Comparison of ENCODE assay signal across 13 mouse cellular contexts in genomic region chr5:124077856-124078460, GRCm38 (mm10). TPM values are rescaled to one million over a fixed set of nuclear protein-coding genes. Genes with fewer than 3 reads are reported as not detected.
DNase-seq lines count a peak whose midpoint lies in the region; ATAC-seq and TF ChIP-seq lines count a peak whose summit lies in the region.
"Had no signal": no experiment of that assay in that cellular context is flagged by ENCODE, and none has a peak within 500 bp of the region (broad histone marks: within the 10 kb centered on the region; RNA-seq: fewer than 3 reads in every experiment).

No protein-coding gene starts in this region.

- TF ChIP-seq POLR2A in small intestine, adult 2 months (IDR thresholded peaks at IDR 0.05; ENCODE audit: low read depth, low read length), result no peak

- H3K9me3 ChIP-seq in liver, embryonic 12.5 days (replicated peaks), result no peaks in the 10 kb centered on the region
- H3K9me3 ChIP-seq in liver, postnatal 0 days (ENCODE audit: low read length), result no peaks in the 10 kb centered on the region
- H3K9me3 ChIP-seq in embryonic facial prominence, embryonic 14.5 days (ENCODE audit: control insufficient read depth, low read length), result no peaks in the 10 kb centered on the region
- no peaks in the 10 kb centered on the region for H3K9me3 ChIP-seq in forebrain, postnatal 0 days (ENCODE audit: low read length)
- no peaks in the 10 kb centered on the region for H3K9me3 ChIP-seq in kidney, embryonic 14.5 days (ENCODE audit: control insufficient read depth, low read length)
- H3K9me3 ChIP-seq: heart, embryonic 15.5 days; lung, embryonic 15.5 days; midbrain, embryonic 12.5 days had no signal

- no peaks in the 10 kb centered on the region for H3K27me3 ChIP-seq in liver, embryonic 12.5 days (replicated peaks)
- no peaks in the 10 kb centered on the region for H3K27me3 ChIP-seq in liver, postnatal 0 days (ENCODE audit: insufficient read depth, low read length)
- no peaks in the 10 kb centered on the region for H3K27me3 ChIP-seq in embryonic facial prominence, embryonic 14.5 days (replicated peaks; ENCODE audit: control insufficient read depth, insufficient read depth, low read length)
- no peaks in the 10 kb centered on the region for H3K27me3 ChIP-seq in forebrain, postnatal 0 days (ENCODE audit: insufficient read depth, low read length)
- H3K27me3 ChIP-seq in small intestine, adult 2 months (ENCODE audit: control insufficient read depth, insufficient read depth, low read length), result no peaks in the 10 kb centered on the region
- no peaks in the 10 kb centered on the region for H3K27me3 ChIP-seq in kidney, embryonic 14.5 days (ENCODE audit: control insufficient read depth, insufficient read depth, low read length)
- H3K27me3 ChIP-seq: heart, embryonic 15.5 days; lung, embryonic 15.5 days; midbrain, embryonic 12.5 days had no signal

- 0 out of 2 replicates have a peak overlapping the region, but pooled peaks have one; percentile 3 for H3K27ac ChIP-seq in liver, embryonic 12.5 days
- H3K27ac ChIP-seq in liver, postnatal 0 days (ENCODE audit: low read depth), result no peak overlapping the region
- H3K27ac ChIP-seq in embryonic facial prominence, embryonic 14.5 days (replicated peaks; ENCODE audit: low read depth, low read length), result peak overlapping the region; percentile 65; the same call in 1 of the 2 replicates
- H3K27ac ChIP-seq in forebrain, postnatal 0 days (ENCODE audit: low read depth, low read length), result peak overlapping the region; percentile 75
- peak overlapping the region; percentile 18; the same call in 1 of the 2 replicates for H3K27ac ChIP-seq in small intestine, adult 2 months (ENCODE audit: insufficient read depth, low read depth, low read length)
- no peak overlapping the region for H3K27ac ChIP-seq in kidney, embryonic 14.5 days (ENCODE audit: low read depth, low read length)
- H3K27ac ChIP-seq: kidney, postnatal 0 days had no signal

- no peak for TF ChIP-seq EP300 in liver, postnatal 0 days (IDR thresholded peaks at IDR 0.05; ENCODE audit: low read depth)

- no peak overlapping the region for H3K4me3 ChIP-seq in liver, embryonic 12.5 days
- no peak overlapping the region for H3K4me3 ChIP-seq in liver, postnatal 0 days (ENCODE audit: low read depth, low read length)
- no peak overlapping the region for H3K4me3 ChIP-seq in embryonic facial prominence, embryonic 14.5 days (ENCODE audit: low read depth, low read length)
- H3K4me3 ChIP-seq in forebrain, postnatal 0 days (ENCODE audit: low read depth, low read length), result no peak overlapping the region
- H3K4me3 ChIP-seq in small intestine, adult 2 months (ENCODE audit: low read depth, low read length), result no peak overlapping the region
- no peak overlapping the region for H3K4me3 ChIP-seq in kidney, embryonic 14.5 days (ENCODE audit: low read length)
- H3K4me3 ChIP-seq: heart, embryonic 15.5 days; lung, embryonic 15.5 days; midbrain, embryonic 12.5 days had no signal

- ATAC-seq in liver, embryonic 12.5 days, result no peak
- no peak for ATAC-seq in liver, postnatal 0 days
- ATAC-seq in embryonic facial prominence, embryonic 14.5 days (ENCODE audit: low read depth), result no peak
- no peak for ATAC-seq in forebrain, postnatal 0 days
- no peak for ATAC-seq in kidney, embryonic 14.5 days (ENCODE audit: low FRiP score, low TSS enrichment)

- H3K4me1 ChIP-seq in liver, embryonic 12.5 days, result peaks cover 78% of the 10 kb centered on the region
- peaks cover 30% of the 10 kb centered on the region for H3K4me1 ChIP-seq in liver, postnatal 0 days (ENCODE audit: insufficient read depth)
- H3K4me1 ChIP-seq in embryonic facial prominence, embryonic 14.5 days (ENCODE audit: control insufficient read depth, insufficient read depth, low read length), result peaks cover 5% of the 10 kb centered on the region; the same call in 1 of the 2 replicates
- H3K4me1 ChIP-seq in forebrain, postnatal 0 days (ENCODE audit: insufficient read depth), result peaks cover 9% of the 10 kb centered on the region; the same call in 1 of the 2 replicates
- H3K4me1 ChIP-seq in small intestine, adult 2 months (ENCODE audit: control insufficient read depth, insufficient read depth, insufficient read length, low read length), result peaks cover 38% of the 10 kb centered on the region
- peaks cover 29% of the 10 kb centered on the region; the same call in 1 of the 2 replicates for H3K4me1 ChIP-seq in kidney, embryonic 14.5 days (ENCODE audit: control insufficient read depth, insufficient read depth, low read length)

- DNase-seq in liver, postnatal 0 days, result no peak
- no peak for DNase-seq in embryonic facial prominence, embryonic 14.5 days (ENCODE audit: low spot score)
- peak; percentile 13 for DNase-seq in forebrain, postnatal 0 days
- no peak for DNase-seq in kidney, postnatal 10 days
- DNase-seq in layer of hippocampus, adult 18-20 months (ENCODE audit: low spot score in 2 of 2), result no peak
- DNase-seq: gastrocnemius, postnatal 14 days had no signal

- no peak overlapping the region for H3K9ac ChIP-seq in liver, embryonic 12.5 days
- H3K9ac ChIP-seq in liver, postnatal 0 days (replicated peaks), result no peak overlapping the region
- H3K9ac ChIP-seq in embryonic facial prominence, embryonic 14.5 days (ENCODE audit: low read depth, low read length), result no peak overlapping the region
- H3K9ac ChIP-seq in forebrain, postnatal 0 days, result 0 out of 2 replicates have a peak overlapping the region, but pooled peaks have one; percentile 22
- H3K9ac ChIP-seq in kidney, embryonic 14.5 days (ENCODE audit: low read depth, low read length), result no peak overlapping the region
- H3K9ac ChIP-seq: heart, embryonic 15.5 days; lung, embryonic 15.5 days; midbrain, embryonic 12.5 days had no signal

- no peak overlapping the region for H3K4me2 ChIP-seq in liver, embryonic 12.5 days
- no peak overlapping the region for H3K4me2 ChIP-seq in liver, postnatal 0 days (ENCODE audit: low read depth, low read length)
- no peak overlapping the region for H3K4me2 ChIP-seq in embryonic facial prominence, embryonic 14.5 days (ENCODE audit: low read depth, low read length)
- H3K4me2 ChIP-seq in forebrain, postnatal 0 days (ENCODE audit: low read depth), result 0 out of 2 replicates have a peak overlapping the region, but pooled peaks have one; percentile 6
- H3K4me2 ChIP-seq in kidney, embryonic 14.5 days (replicated peaks; ENCODE audit: low read depth, low read length), result no peak overlapping the region
- H3K4me2 ChIP-seq: heart, embryonic 15.5 days; lung, embryonic 15.5 days; midbrain, embryonic 12.5 days had no signal

- H3K36me3 ChIP-seq in liver, embryonic 12.5 days, result no peaks in the 10 kb centered on the region
- H3K36me3 ChIP-seq in liver, postnatal 0 days (replicated peaks; ENCODE audit: insufficient read depth, low read length), result no peaks in the 10 kb centered on the region
- no peaks in the 10 kb centered on the region for H3K36me3 ChIP-seq in embryonic facial prominence, embryonic 14.5 days (ENCODE audit: control insufficient read depth, insufficient read depth, low read length)
- no peaks in the 10 kb centered on the region; the same call in 1 of the 2 replicates for H3K36me3 ChIP-seq in forebrain, postnatal 0 days (ENCODE audit: insufficient read depth)
- no peaks in the 10 kb centered on the region for H3K36me3 ChIP-seq in small intestine, adult 2 months (ENCODE audit: control insufficient read depth, insufficient read depth, low read length)
- H3K36me3 ChIP-seq in kidney, embryonic 14.5 days (ENCODE audit: control insufficient read depth, insufficient read depth, low read length), result no peaks in the 10 kb centered on the region
- H3K36me3 ChIP-seq: heart, embryonic 15.5 days; lung, embryonic 15.5 days; midbrain, embryonic 12.5 days had no signal

- no peak for TF ChIP-seq CTCF in liver, postnatal 0 days (IDR thresholded peaks at IDR 0.05; ENCODE audit: low read depth)
- TF ChIP-seq CTCF in forebrain, postnatal 0 days (IDR thresholded peaks at IDR 0.05; ENCODE audit: low read depth), result no peak
- no peak for TF ChIP-seq CTCF in small intestine, adult 2 months (IDR thresholded peaks at IDR 0.05; ENCODE audit: extremely low read depth, insufficient read length, insufficient replicate concordance, low read depth, low read length)

- 62% methylated on average over 6 of the region's 6 CpGs for WGBS in liver, embryonic 12.5 days (ENCODE audit: insufficient replicate concordance)
- WGBS in liver, postnatal 0 days (ENCODE audit: insufficient replicate concordance), result 66% methylated on average over 6 of the region's 6 CpGs
- WGBS in embryonic facial prominence, embryonic 14.5 days, result 56% methylated on average over 5 of the region's 6 CpGs
- 45% methylated on average over 6 of the region's 6 CpGs for WGBS in forebrain, postnatal 0 days
- 69% methylated on average over 6 of the region's 6 CpGs for WGBS in small intestine, adult 2 months
- 70% methylated on average over 6 of the region's 6 CpGs for WGBS in kidney, embryonic 14.5 days

RNA-seq across cellular contexts. Expression of gene Abcb9, which starts 17.6 kb away (rescaled TPM):
- polyA plus RNA-seq in liver, embryonic 12.5 days (2016; fragmentation: Nextera tagmentation; extraction: Ambion mirVana), result 5.0 and 5.6 TPM in 2 replicates
- polyA plus RNA-seq in liver, postnatal 0 days (2015; fragmentation: Nextera tagmentation; extraction: Ambion mirVana), result 3.7 and 3.8 TPM in 2 replicates
- polyA plus RNA-seq in embryonic facial prominence, embryonic 14.5 days (2014; fragmentation: Nextera tagmentation; extraction: Ambion mirVana), result 2.1 and 2.3 TPM in 2 replicates
- 24.9 and 25.0 TPM in 2 replicates for total RNA-seq in forebrain, postnatal 0 days (2014; rRNA removed)
- polyA plus RNA-seq in forebrain, postnatal 0 days (2015; fragmentation: Nextera tagmentation; extraction: Ambion mirVana), result 13.9 and 19.7 TPM in 2 replicates
- polyA plus RNA-seq in small intestine, adult 2 months (2012; rRNA removed), result 11.9 and 21.2 TPM in 2 replicates
- polyA plus RNA-seq in kidney, embryonic 14.5 days (2014; fragmentation: Nextera tagmentation; extraction: Ambion mirVana), result 0.44 and 0.97 TPM in 2 replicates
- total RNA-seq in layer of hippocampus, adult 18-20 months (2021), result 10 to 100 TPM; 30.6 to 33.4 TPM

RNA-seq across cellular contexts. Expression of gene Ogfod2, which starts 34.1 kb away (rescaled TPM):
- polyA plus RNA-seq in liver, embryonic 12.5 days (2016; fragmentation: Nextera tagmentation; extraction: Ambion mirVana), result 19.1 and 20.2 TPM in 2 replicates
- 14.9 and 16.8 TPM in 2 replicates for polyA plus RNA-seq in liver, postnatal 0 days (2015; fragmentation: Nextera tagmentation; extraction: Ambion mirVana)
- 14.3 and 16.1 TPM in 2 replicates for polyA plus RNA-seq in embryonic facial prominence, embryonic 14.5 days (2014; fragmentation: Nextera tagmentation; extraction: Ambion mirVana)
- total RNA-seq in forebrain, postnatal 0 days (2014; rRNA removed), result 56.0 and 58.3 TPM in 2 replicates
- polyA plus RNA-seq in forebrain, postnatal 0 days (2015; fragmentation: Nextera tagmentation; extraction: Ambion mirVana), result 40.7 and 44.2 TPM in 2 replicates
- polyA plus RNA-seq in small intestine, adult 2 months (2012; rRNA removed), result 44.0 and 48.7 TPM in 2 replicates
- 12.2 and 15.3 TPM in 2 replicates for polyA plus RNA-seq in kidney, embryonic 14.5 days (2014; fragmentation: Nextera tagmentation; extraction: Ambion mirVana)
- 10 to 100 TPM; 34.4 to 35.3 TPM for total RNA-seq in layer of hippocampus, adult 18-20 months (2021)

RNA-seq across cellular contexts. Expression of gene Arl6ip4, which starts 37.9 kb away (rescaled TPM):
- polyA plus RNA-seq in liver, embryonic 12.5 days (2016; fragmentation: Nextera tagmentation; extraction: Ambion mirVana), result 94.1 and 100 TPM in 2 replicates
- polyA plus RNA-seq in liver, postnatal 0 days (2015; fragmentation: Nextera tagmentation; extraction: Ambion mirVana), result 53.9 and 54.3 TPM in 2 replicates
- 76.5 and 77.5 TPM in 2 replicates for polyA plus RNA-seq in embryonic facial prominence, embryonic 14.5 days (2014; fragmentation: Nextera tagmentation; extraction: Ambion mirVana)
- total RNA-seq in forebrain, postnatal 0 days (2014; rRNA removed), result 36.0 and 41.9 TPM in 2 replicates
- polyA plus RNA-seq in forebrain, postnatal 0 days (2015; fragmentation: Nextera tagmentation; extraction: Ambion mirVana), result 95.6 and 98.3 TPM in 2 replicates
- polyA plus RNA-seq in small intestine, adult 2 months (2012; rRNA removed), result 12.7 and 19.6 TPM in 2 replicates
- 105 and 114 TPM in 2 replicates for polyA plus RNA-seq in kidney, embryonic 14.5 days (2014; fragmentation: Nextera tagmentation; extraction: Ambion mirVana)
- total RNA-seq in layer of hippocampus, adult 18-20 months (2021), result 10 to 100 TPM; 48.3 to 54.6 TPM

RNA-seq across cellular contexts. Expression of gene Vps37b, which starts 45.9 kb away (rescaled TPM):
- 20.9 and 21.8 TPM in 2 replicates for polyA plus RNA-seq in liver, embryonic 12.5 days (2016; fragmentation: Nextera tagmentation; extraction: Ambion mirVana)
- 16.4 and 17.6 TPM in 2 replicates for polyA plus RNA-seq in liver, postnatal 0 days (2015; fragmentation: Nextera tagmentation; extraction: Ambion mirVana)
- polyA plus RNA-seq in embryonic facial prominence, embryonic 14.5 days (2014; fragmentation: Nextera tagmentation; extraction: Ambion mirVana), result 30.4 and 31.7 TPM in 2 replicates
- total RNA-seq in forebrain, postnatal 0 days (2014; rRNA removed), result 62.0 and 62.2 TPM in 2 replicates
- 76.5 and 90.8 TPM in 2 replicates for polyA plus RNA-seq in forebrain, postnatal 0 days (2015; fragmentation: Nextera tagmentation; extraction: Ambion mirVana)
- 35.9 and 55.6 TPM in 2 replicates for polyA plus RNA-seq in small intestine, adult 2 months (2012; rRNA removed)
- polyA plus RNA-seq in kidney, embryonic 14.5 days (2014; fragmentation: Nextera tagmentation; extraction: Ambion mirVana), result 20.2 and 27.6 TPM in 2 replicates
- 10 to 100 TPM; 38.0 to 43.9 TPM for total RNA-seq in layer of hippocampus, adult 18-20 months (2021)

Comparison
In these comparisons a context has a peak if more than half of its experiments do, and no peak if none do; other contexts are left out.
1. H3K27ac ChIP-seq: peak in liver, embryonic 12.5 days (single experiment), embryonic facial prominence, embryonic 14.5 days (single experiment), forebrain, postnatal 0 days (single experiment) and small intestine, adult 2 months (single experiment); none in liver, postnatal 0 days (single experiment) and kidney, embryonic 14.5 days (single experiment).